Mouse (Mus musculus) megakaryocyte, embryonic 14.5 days (primary cell): ENCODE measurements at regions not wholly inside any gene's neighbourhood (a gene's known extent, or its start where the extent isn't known, plus 50 kb on each side); places are given as distances from the start of the nearest gene placed in this dataset.

Source experiments
- H3K27me3 ChIP-seq: replicated peaks from 2 replicates; pipeline ENCODE3; 2012; ENCODE audit warnings: inconsistent platforms
- H3K36me3 ChIP-seq: replicated peaks from 2 replicates; pipeline ENCODE3; 2012; ENCODE audit warnings: low read length, inconsistent platforms, mixed read lengths
- H3K4me1 ChIP-seq: 2 replicates; pipeline ENCODE4 v1.6.1; 2012; ENCODE audit warnings: inconsistent platforms
- H3K4me3 ChIP-seq: replicated peaks from 2 replicates; pipeline ENCODE3; 2012; ENCODE audit warnings: moderate library complexity, mild to moderate bottlenecking, inconsistent platforms
- H3K9me3 ChIP-seq: 2 replicates; pipeline ENCODE4 v1.6.1; 2012; ENCODE audit warnings: inconsistent platforms
- FLI1 ChIP-seq: IDR thresholded peaks from 2 replicates; pipeline ENCODE4 v1.6.1; 2012; ENCODE audit warnings: low read length, inconsistent platforms, mixed read lengths
- GATA1 ChIP-seq: IDR thresholded peaks from 3 replicates; pipeline ENCODE4 v1.6.1; 2012; ENCODE audit warnings: mixed read lengths, low read length, inconsistent platforms, borderline replicate concordance

DNA sequence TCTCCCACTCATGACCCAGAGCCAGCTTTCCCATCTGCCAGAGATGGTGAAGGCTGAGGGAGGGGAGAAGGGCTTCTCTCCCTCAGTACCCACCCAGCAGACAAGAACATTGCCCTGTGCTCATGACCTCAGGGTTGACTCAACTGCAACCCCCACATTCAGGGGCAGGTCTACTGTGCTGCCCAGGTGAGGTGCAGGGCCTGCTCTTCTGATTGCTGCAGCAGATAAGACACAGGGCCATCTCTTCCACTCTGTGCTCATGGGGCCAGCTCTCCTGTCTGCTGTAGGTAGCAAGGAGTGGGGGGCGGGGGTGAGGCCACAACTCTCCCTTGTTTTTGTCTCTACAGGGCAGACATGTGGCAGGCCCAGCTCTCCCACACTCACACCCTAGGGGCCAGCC, 84.1 kb upstream of the Xpo1 start:
- Histone ChIP-seq H3K9me3 (no peaks in the 10 kb centered on the region), H3K27me3 (no peaks in the 10 kb centered on the region), H3K4me3 (no peak overlapping the region), H3K36me3 (no peaks in the 10 kb centered on the region), H3K4me1 (peaks cover 43% of the 10 kb centered on the region)
- TF ChIP-seq FLI1 = no peak
- no peak for TF ChIP-seq GATA1

DNA sequence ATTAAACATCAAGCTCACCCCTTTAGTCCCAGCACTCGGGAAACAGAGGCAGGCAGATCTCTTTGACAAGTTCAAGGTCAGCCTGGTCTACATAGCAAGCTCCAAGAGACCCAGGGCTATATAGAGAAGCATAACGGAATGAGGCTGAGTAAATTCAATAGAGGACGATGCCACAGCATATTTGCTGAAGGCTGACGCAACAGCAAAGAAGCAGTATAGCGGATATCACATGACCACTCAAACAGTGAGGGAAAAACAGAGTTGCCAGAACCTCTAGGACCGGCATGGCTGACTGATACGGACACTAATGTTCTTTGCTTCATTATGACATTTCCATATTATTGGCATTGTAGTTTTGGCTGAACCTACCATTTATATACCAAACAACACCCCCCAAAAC, 74.2 kb upstream of the Xpo1 start:
- Histone ChIP-seq H3K9me3 (peaks cover 17% of the 10 kb centered on the region), H3K27me3 (no peaks in the 10 kb centered on the region), H3K36me3 (no peaks in the 10 kb centered on the region), H3K4me3 (no peak overlapping the region), H3K4me1 (no peaks in the 10 kb centered on the region)
- TF ChIP-seq FLI1 = no peak
- TF ChIP-seq GATA1 = no peak

DNA sequence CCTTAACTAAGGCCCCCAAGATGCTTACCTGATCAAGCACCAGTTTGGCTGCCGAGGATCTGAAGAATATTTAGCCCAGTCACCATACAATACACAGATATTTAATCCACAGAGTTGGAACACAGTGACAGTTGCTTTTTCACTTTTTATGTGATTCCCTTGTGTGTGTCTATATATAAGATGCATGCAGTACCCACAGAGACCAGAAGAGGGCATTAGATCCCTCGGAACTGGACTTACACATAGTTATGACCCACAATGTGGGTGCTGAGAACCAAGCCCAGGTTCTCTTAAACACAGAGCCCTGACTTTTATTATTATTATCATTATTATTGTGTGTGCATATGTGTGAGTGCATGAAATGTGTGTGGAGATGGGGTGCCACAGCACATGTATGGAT, 70.6 kb upstream of the Xpo1 start:
- Histone ChIP-seq H3K36me3 (no peaks in the 10 kb centered on the region), H3K4me3 (no peak overlapping the region), H3K9me3 (peaks cover 17% of the 10 kb centered on the region), H3K27me3 (no peaks in the 10 kb centered on the region), H3K4me1 (no peaks in the 10 kb centered on the region)
- TF ChIP-seq GATA1 = no peak
- no peak for TF ChIP-seq FLI1

DNA sequence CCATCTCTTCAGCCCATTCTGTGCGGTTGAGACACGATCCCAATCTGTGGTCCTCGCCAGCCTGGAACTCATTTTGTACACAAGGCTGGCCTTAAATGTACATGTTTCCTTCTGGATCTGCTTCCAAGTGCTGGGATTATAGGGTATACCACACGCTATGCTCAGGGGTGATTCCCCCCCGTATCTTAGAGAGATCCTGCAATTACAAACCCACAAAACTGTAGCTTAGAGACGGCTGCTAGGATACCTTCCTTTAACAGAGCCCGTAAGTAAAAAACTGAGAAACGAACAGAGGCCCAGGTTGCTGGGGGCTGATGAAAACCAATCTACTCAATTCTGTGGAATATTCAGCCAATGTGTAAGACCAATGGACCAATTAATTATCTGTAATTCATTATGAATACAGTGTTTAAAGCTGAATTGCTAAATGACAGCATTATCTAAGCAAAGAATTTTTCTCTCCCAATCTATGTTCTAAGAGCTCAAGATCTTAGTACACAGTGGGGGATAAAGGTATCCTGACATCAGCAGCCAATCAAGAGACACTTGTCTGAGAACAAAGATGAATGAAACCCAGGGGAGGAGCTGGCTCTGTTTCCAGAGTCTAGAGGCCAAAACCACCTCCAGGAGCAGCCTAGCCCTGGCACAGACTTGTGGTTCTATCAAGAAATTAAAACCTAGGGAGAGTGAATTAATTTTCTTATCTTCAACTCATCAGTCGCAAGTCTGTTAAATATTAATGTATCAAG, 54.0 kb upstream of the Xpo1 start:
- Histone ChIP-seq H3K4me3 (no peak overlapping the region), H3K9me3 (no peaks in the 10 kb centered on the region), H3K27me3 (no peaks in the 10 kb centered on the region), H3K4me1 (no peaks in the 10 kb centered on the region), H3K36me3 (no peaks in the 10 kb centered on the region)
- TF ChIP-seq GATA1 = no peak
- no peak for TF ChIP-seq FLI1

DNA sequence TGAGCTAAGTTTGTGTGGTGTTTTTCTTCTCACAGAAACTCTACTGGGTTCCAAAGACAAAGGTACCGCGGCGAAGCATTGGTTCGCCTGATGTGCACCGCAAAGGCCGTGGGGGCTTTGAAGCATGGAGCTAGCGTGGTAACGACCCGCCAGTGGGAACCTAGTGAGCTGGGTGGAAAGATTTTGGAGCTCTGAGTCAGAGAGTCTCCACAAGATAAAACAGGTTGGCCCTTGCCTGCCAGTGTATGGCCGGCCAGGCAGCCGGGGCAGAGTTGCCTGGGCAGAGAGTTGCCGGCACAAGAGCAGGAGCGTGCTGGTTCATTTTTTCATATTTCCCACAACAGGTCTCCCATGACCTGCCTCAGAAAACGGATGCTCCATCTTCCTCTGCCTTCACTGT, 52.3 kb upstream of the Xpo1 start:
- Histone ChIP-seq H3K27me3 (no peaks in the 10 kb centered on the region), H3K4me3 (no peak overlapping the region), H3K36me3 (no peaks in the 10 kb centered on the region), H3K9me3 (no peaks in the 10 kb centered on the region), H3K4me1 (no peaks in the 10 kb centered on the region)
- no peak for TF ChIP-seq FLI1

DNA sequence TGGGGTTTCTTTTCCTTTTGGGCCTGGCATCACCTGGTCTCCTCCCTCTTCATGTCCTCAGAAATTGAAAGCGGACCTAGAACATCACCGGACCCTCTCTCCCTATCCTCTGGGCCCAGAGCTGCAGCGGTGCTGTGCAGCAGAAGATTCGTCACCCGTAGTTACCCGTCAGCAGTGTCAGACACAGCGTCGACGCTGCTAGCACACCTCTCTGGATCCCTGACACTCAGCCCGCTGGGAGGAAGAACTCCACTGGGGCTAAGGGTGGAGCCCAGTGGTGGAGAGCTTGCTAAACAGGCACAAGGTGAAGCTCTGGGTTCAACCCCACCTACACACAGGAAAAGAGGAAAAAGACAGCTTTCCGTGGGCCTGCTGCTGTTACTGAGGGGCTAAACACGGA, 51.8 kb upstream of the Xpo1 start:
- H3K4me1 ChIP-seq = no peaks in the 10 kb centered on the region
- TF ChIP-seq FLI1 = no peak
- TF ChIP-seq GATA1 = no peak
- H3K4me3 ChIP-seq = no peak overlapping the region
- no peaks in the 10 kb centered on the region for H3K27me3 ChIP-seq
- no peaks in the 10 kb centered on the region for H3K36me3 ChIP-seq
- H3K9me3 ChIP-seq = no peaks in the 10 kb centered on the region
